Mouse (Mus musculus): ENCODE results near the gene Pla2g16. TPM values are rescaled to one million over a fixed set of nuclear protein-coding genes. Genes with fewer than 3 reads are reported as not detected.
A peak's percentile ranks its signal among the peaks of the same experiment; 100 is the strongest.

Pla2g16 gene
- polyA plus RNA-seq (2014; fragmentation: Nextera tagmentation; extraction: Ambion mirVana): 4.6 and 5.5 TPM in 2 replicates

- Histone ChIP-seq H3K4me1 (ENCODE audit: control insufficient read depth, insufficient read depth, low read length) (peaks cover 10% of the 10 kb centered on the region), H3K9ac (ENCODE audit: low read length) (peak within 1 kb of the TSS; percentile 55), H3K27me3 (replicated peaks; ENCODE audit: control insufficient read depth, insufficient read depth, low read length) (no peaks in the 10 kb centered on the region), H3K4me2 (ENCODE audit: low read length) (peak within 1 kb of the TSS; percentile 62), H3K27ac (ENCODE audit: low read depth, low read length) (no peak within 1 kb of the TSS), H3K9me3 (replicated peaks; ENCODE audit: control insufficient read depth, low read length) (no peaks in the 10 kb centered on the region), H3K4me3 (ENCODE audit: low read depth, low read length) (peak within 1 kb of the TSS; percentile 29), H3K36me3 (ENCODE audit: control insufficient read depth, insufficient read depth, low read length) (no peaks in the 10 kb centered on the region)
- ATAC-seq (peak; percentile 85), DNase-seq (ENCODE audit: low spot score) (peak; percentile 65)
- WGBS: 1% methylated on average over 27 of the region's 27 CpGs
Measured at GRCm38 (mm10) chr19:7557328-7557822, at the start of gene Pla2g16. Pla2g16 (plus strand) TSS chr19:7557459.

GRCm38 (mm10) chr19:7508026-7508425 is 49.2 kb upstream of the Pla2g16 start:
- no peak overlapping the region for H3K27ac ChIP-seq (ENCODE audit: low read depth, low read length)
- H3K36me3 ChIP-seq (ENCODE audit: control insufficient read depth, insufficient read depth, low read length): peaks cover 12% of the 10 kb centered on the region
- DNase-seq (ENCODE audit: low spot score) (no peak), ATAC-seq (no peak)
- H3K27me3 ChIP-seq (replicated peaks; ENCODE audit: control insufficient read depth, insufficient read depth, low read length): no peaks in the 10 kb centered on the region
- no peak overlapping the region for H3K9ac ChIP-seq (ENCODE audit: low read length)
- WGBS: 71% methylated on average over 4 of the region's 4 CpGs
- no peak overlapping the region for H3K4me3 ChIP-seq (ENCODE audit: low read depth, low read length)
- H3K9me3 ChIP-seq (replicated peaks; ENCODE audit: control insufficient read depth, low read length): no peaks in the 10 kb centered on the region
- no peak overlapping the region for H3K4me2 ChIP-seq (ENCODE audit: low read length)
- no peaks in the 10 kb centered on the region for H3K4me1 ChIP-seq (ENCODE audit: control insufficient read depth, insufficient read depth, low read length)

GRCm38 (mm10) chr19:7516437-7516836 is 40.8 kb upstream of the Pla2g16 start:
- DNase-seq (ENCODE audit: low spot score): no peak

GRCm38 (mm10) chr19:7521619-7522018 is 35.6 kb upstream of the Pla2g16 start:
- no peaks in the 10 kb centered on the region for H3K27me3 ChIP-seq (replicated peaks; ENCODE audit: control insufficient read depth, insufficient read depth, low read length)
- no peak overlapping the region for H3K9ac ChIP-seq (ENCODE audit: low read length)
- no peak overlapping the region for H3K4me2 ChIP-seq (ENCODE audit: low read length)
- ATAC-seq: no peak
- DNase-seq (ENCODE audit: low spot score): no peak
- WGBS: 97% methylated on average over 3 of the region's 3 CpGs
- no peak overlapping the region for H3K27ac ChIP-seq (ENCODE audit: low read depth, low read length)
- H3K4me1 ChIP-seq (ENCODE audit: control insufficient read depth, insufficient read depth, low read length): no peaks in the 10 kb centered on the region
- no peak overlapping the region for H3K4me3 ChIP-seq (ENCODE audit: low read depth, low read length)
- no peaks in the 10 kb centered on the region for H3K9me3 ChIP-seq (replicated peaks; ENCODE audit: control insufficient read depth, low read length)
- H3K36me3 ChIP-seq (ENCODE audit: control insufficient read depth, insufficient read depth, low read length): peaks cover 50% of the 10 kb centered on the region

More at GRCm38 (mm10) chr19:7516437-7516836, 40.8 kb upstream of the Pla2g16 start:
- H3K4me1 ChIP-seq (ENCODE audit: control insufficient read depth, insufficient read depth, low read length): no peaks in the 10 kb centered on the region
- no peaks in the 10 kb centered on the region for H3K9me3 ChIP-seq (replicated peaks; ENCODE audit: control insufficient read depth, low read length)
- H3K36me3 ChIP-seq (ENCODE audit: control insufficient read depth, insufficient read depth, low read length): peaks cover 29% of the 10 kb centered on the region
- H3K27ac ChIP-seq (ENCODE audit: low read depth, low read length): no peak overlapping the region
- ATAC-seq: no peak
- no peak overlapping the region for H3K4me3 ChIP-seq (ENCODE audit: low read depth, low read length)
- 78% methylated on average over 1 of the region's 1 CpGs for WGBS
- H3K4me2 ChIP-seq (ENCODE audit: low read length): no peak overlapping the region
- no peak overlapping the region for H3K9ac ChIP-seq (ENCODE audit: low read length)
- no peaks in the 10 kb centered on the region for H3K27me3 ChIP-seq (replicated peaks; ENCODE audit: control insufficient read depth, insufficient read depth, low read length)

GRCm38 (mm10) chr19:7522856-7523255 is 34.4 kb upstream of the Pla2g16 start:
- ATAC-seq: no peak

GRCm38 (mm10) chr19:7523292-7523691 is 34.0 kb upstream of the Pla2g16 start:
- no peak overlapping the region for H3K9ac ChIP-seq (ENCODE audit: low read length)
- DNase-seq (ENCODE audit: low spot score): peak; percentile 3
- 92% methylated on average over 1 of the region's 1 CpGs for WGBS

More at GRCm38 (mm10) chr19:7522856-7523255, 34.4 kb upstream of the Pla2g16 start:
- no peak for DNase-seq (ENCODE audit: low spot score)
- H3K4me1 ChIP-seq (ENCODE audit: control insufficient read depth, insufficient read depth, low read length): no peaks in the 10 kb centered on the region
- peaks cover 44% of the 10 kb centered on the region for H3K36me3 ChIP-seq (ENCODE audit: control insufficient read depth, insufficient read depth, low read length)
- no peaks in the 10 kb centered on the region for H3K9me3 ChIP-seq (replicated peaks; ENCODE audit: control insufficient read depth, low read length)
- H3K27me3 ChIP-seq (replicated peaks; ENCODE audit: control insufficient read depth, insufficient read depth, low read length): no peaks in the 10 kb centered on the region
- no peak overlapping the region for H3K4me3 ChIP-seq (ENCODE audit: low read depth, low read length)
- no peak overlapping the region for H3K9ac ChIP-seq (ENCODE audit: low read length)
- H3K4me2 ChIP-seq (ENCODE audit: low read length): no peak overlapping the region
- WGBS: 99% methylated on average over 2 of the region's 2 CpGs
- H3K27ac ChIP-seq (ENCODE audit: low read depth, low read length): no peak overlapping the region

GRCm38 (mm10) chr19:7523781-7524180 is 33.5 kb upstream of the Pla2g16 start:
- Histone ChIP-seq H3K4me1 (ENCODE audit: control insufficient read depth, insufficient read depth, low read length) (no peaks in the 10 kb centered on the region), H3K4me2 (ENCODE audit: low read length) (no peak overlapping the region), H3K4me3 (ENCODE audit: low read depth, low read length) (no peak overlapping the region), H3K27ac (ENCODE audit: low read depth, low read length) (no peak overlapping the region), H3K27me3 (replicated peaks; ENCODE audit: control insufficient read depth, insufficient read depth, low read length) (no peaks in the 10 kb centered on the region), H3K36me3 (ENCODE audit: control insufficient read depth, insufficient read depth, low read length) (peaks cover 42% of the 10 kb centered on the region), H3K9me3 (replicated peaks; ENCODE audit: control insufficient read depth, low read length) (no peaks in the 10 kb centered on the region), H3K9ac (ENCODE audit: low read length) (no peak overlapping the region)
- DNase-seq (ENCODE audit: low spot score): no peak
- ATAC-seq: no peak

More at GRCm38 (mm10) chr19:7523292-7523691, 34.0 kb upstream of the Pla2g16 start:
- H3K27me3 ChIP-seq (replicated peaks; ENCODE audit: control insufficient read depth, insufficient read depth, low read length): no peaks in the 10 kb centered on the region
- no peaks in the 10 kb centered on the region for H3K4me1 ChIP-seq (ENCODE audit: control insufficient read depth, insufficient read depth, low read length)
- H3K9me3 ChIP-seq (replicated peaks; ENCODE audit: control insufficient read depth, low read length): no peaks in the 10 kb centered on the region
- H3K27ac ChIP-seq (ENCODE audit: low read depth, low read length): no peak overlapping the region
- H3K4me2 ChIP-seq (ENCODE audit: low read length): no peak overlapping the region
- H3K36me3 ChIP-seq (ENCODE audit: control insufficient read depth, insufficient read depth, low read length): peaks cover 47% of the 10 kb centered on the region
- no peak for ATAC-seq
- no peak overlapping the region for H3K4me3 ChIP-seq (ENCODE audit: low read depth, low read length)

- DNase-seq (ENCODE audit: low spot score): no peak
- Histone ChIP-seq H3K9ac (ENCODE audit: low read length) (no peak overlapping the region), H3K4me1 (ENCODE audit: control insufficient read depth, insufficient read depth, low read length) (no peaks in the 10 kb centered on the region), H3K36me3 (ENCODE audit: control insufficient read depth, insufficient read depth, low read length) (peaks cover 39% of the 10 kb centered on the region), H3K4me3 (ENCODE audit: low read depth, low read length) (no peak overlapping the region), H3K4me2 (ENCODE audit: low read length) (no peak overlapping the region), H3K27me3 (replicated peaks; ENCODE audit: control insufficient read depth, insufficient read depth, low read length) (no peaks in the 10 kb centered on the region), H3K27ac (ENCODE audit: low read depth, low read length) (no peak overlapping the region), H3K9me3 (replicated peaks; ENCODE audit: control insufficient read depth, low read length) (no peaks in the 10 kb centered on the region)
- WGBS: 84% methylated on average over 3 of the region's 3 CpGs
- no peak for ATAC-seq
Measured at GRCm38 (mm10) chr19:7524879-7525278, 32.4 kb upstream of the Pla2g16 start.

GRCm38 (mm10) chr19:7528639-7529428 is 28.4 kb upstream of the Pla2g16 start:
- Histone ChIP-seq H3K27me3 (replicated peaks; ENCODE audit: control insufficient read depth, insufficient read depth, low read length) (no peaks in the 10 kb centered on the region), H3K4me2 (ENCODE audit: low read length) (no peak overlapping the region), H3K9me3 (replicated peaks; ENCODE audit: control insufficient read depth, low read length) (no peaks in the 10 kb centered on the region), H3K4me1 (ENCODE audit: control insufficient read depth, insufficient read depth, low read length) (no peaks in the 10 kb centered on the region), H3K9ac (ENCODE audit: low read length) (no peak overlapping the region), H3K36me3 (ENCODE audit: control insufficient read depth, insufficient read depth, low read length) (peaks cover 40% of the 10 kb centered on the region), H3K4me3 (ENCODE audit: low read depth, low read length) (no peak overlapping the region), H3K27ac (ENCODE audit: low read depth, low read length) (no peak overlapping the region)
- ATAC-seq (peak; percentile 74), DNase-seq (ENCODE audit: low spot score) (peak; percentile 82)
- 56% methylated on average over 7 of the region's 7 CpGs for WGBS

All from forebrain, embryonic 14.5 days (tissue).